Mouse (Mus musculus) right cerebral cortex, postnatal 10 days (tissue): ENCODE measurements around the gene Aldoc.

Experiments
- DNase-seq, 2 experiments: peaks; one replicate each; pipeline ENCODE4 v3.0.0; 2021; ENCODE audit warnings: low spot score in 2 of 2

Gene Aldoc

DNA sequence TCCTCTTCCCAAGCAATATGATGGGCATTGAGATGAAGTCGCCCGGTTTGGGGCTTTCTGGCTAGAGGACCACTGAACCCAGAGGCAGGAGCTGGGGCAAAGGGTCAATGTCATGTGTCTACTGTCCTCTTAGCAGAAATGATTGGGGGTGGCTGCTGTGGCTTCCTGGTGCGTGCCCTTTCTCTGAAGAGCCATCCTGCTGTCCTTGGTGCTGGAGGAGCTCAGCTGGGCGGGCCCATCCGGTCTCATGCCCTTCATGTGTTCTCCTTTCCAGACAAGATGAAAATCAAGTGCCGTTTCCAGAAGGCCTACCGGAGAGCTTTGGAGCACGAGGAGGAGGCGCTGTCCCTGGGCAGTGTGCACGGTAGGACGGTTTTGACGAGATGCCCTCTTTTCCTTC lies 9.9 kb downstream of the Aldoc start:
- no peak for DNase-seq

DNA sequence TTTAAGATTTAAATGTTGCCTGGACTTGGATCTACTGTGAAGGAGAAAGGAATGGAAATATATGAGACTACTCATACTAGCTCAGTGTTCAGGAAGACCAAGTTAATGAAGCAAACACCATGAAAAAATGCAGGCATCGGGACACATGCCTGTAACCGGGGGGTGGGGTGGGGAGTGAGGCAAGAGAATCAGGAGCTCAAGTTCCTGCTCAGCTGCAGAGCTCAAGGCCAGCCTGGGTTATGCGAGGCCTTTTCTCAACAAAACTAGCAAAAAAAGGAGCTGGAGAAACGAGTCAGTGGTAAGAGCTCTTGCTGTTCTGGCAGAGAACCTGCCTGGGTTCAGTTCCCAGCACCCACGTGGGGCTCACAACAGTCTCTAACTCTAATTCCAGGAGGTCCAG lies 11.2 kb downstream of the Aldoc start:
- no peak for DNase-seq

DNA sequence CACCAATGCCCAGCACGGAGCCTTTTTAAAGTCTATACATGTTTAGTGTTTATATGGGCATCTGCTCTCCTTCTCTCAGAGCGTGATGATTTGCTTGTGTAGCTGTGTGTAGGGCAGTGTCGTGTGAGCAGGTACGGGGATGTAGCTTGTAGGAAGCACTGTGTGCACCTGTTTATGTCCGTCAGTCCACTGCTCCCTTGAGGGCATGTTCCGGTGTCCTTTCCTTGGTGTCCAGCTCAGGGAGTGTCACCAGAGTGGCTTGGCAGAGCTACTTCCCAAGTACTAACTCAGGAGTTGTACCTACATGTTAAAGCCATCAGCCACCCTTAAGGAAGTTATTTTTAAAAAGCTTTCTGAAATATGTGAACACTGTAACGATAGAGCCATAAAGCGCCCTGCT lies 14.3 kb downstream of the Aldoc start:
- no peak for DNase-seq

DNA sequence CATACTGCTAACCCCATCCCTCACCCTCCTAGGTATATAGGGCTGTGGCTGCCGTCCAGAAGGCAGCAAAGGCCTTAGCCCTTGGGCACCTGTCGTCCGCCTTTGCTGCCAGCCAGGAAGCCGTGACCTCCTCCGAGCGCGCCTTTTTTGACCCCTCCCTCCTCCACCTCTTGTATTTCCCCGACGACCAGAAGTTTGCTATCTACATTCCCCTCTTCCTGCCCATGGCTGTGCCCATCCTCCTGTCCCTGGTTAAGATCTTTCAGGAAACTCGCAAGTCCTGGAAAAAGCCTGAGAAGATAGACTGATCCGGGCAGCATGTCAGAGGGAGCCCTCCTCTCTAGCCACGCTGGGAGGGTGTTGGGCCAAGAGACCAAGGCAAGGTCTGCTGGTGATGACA lies 18.9 kb downstream of the Aldoc start:
- DNase-seq = no peak

DNA sequence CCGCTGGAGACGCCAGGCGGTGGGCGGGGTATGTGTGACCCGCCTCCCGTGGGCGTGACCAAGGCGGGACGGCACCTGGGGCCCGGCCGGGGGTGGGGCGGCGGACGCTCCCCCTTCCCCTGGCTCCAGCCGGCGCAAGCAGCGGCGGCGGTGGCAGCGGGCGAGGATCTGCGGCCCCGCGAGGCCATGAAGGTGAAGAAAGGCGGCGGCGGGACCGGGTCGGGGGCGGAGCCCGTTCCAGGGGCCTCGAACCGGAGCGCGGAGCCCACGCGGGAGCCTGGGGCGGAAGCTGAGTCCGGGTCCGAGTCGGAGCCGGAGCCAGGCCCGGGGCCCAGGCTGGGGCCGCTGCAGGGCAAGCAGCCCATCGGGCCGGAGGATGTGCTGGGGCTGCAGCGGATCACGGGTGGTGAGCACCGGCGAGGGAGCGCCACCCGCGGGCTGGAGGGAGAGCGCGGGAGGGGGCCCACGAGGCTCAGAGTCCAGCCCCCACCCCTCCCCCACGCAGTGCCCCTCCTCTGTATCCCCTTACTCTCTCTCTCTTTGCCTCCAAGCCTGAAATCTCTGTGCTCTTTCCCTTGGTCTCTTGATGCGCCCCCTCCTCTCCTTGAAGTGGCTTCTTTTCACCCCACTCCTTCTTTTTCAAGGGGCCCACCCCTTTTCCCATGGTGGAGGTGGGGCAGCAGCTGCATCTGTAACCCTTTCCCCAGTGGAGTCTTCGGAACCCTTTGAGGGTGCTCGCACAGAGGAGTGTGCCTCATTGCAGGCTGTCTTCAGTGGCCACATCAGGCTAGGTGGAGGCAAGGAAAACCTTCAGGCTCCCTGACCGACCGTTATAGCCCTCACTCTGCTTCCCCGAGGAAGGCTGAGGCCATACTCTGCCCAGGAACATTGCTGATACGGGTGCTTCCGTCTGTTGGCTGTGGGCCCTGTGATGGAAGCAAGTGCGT lies 20.9 kb downstream of the Aldoc start, which contains the start of gene Unc119:
Unc119 (plus strand) TSS at position 102 of the 947 bp plus-strand sequence.
- peak; percentile 82 to 83 for DNase-seq

DNA sequence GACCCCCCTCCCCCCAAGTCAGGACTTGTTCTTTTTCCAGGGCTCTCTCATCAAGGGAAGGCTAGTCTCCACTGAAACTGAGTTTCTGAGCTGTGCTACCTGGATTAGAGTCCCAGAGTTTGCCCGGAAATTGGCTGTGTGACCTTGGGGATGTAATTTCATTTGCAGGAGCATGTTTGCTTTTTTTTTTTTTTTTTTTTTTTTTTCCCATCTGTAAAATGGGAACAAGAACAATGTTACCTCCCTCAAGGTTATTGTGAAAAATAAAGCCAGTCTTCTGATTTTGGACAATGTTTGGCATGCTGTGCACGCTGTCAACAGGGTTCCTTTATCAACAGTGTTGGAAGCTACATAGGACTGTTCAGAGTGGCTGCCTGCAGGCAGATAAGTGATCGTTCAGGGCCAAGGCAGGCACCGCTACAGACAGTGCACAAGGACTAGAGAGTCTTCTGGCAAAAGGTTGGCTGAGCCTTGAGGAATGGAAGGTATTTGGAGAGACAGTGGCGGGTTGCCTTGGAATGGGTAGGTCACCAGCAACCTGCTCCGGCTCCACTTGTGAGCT lies 21.6 kb downstream of the Aldoc start:
- DNase-seq = no peak

DNA sequence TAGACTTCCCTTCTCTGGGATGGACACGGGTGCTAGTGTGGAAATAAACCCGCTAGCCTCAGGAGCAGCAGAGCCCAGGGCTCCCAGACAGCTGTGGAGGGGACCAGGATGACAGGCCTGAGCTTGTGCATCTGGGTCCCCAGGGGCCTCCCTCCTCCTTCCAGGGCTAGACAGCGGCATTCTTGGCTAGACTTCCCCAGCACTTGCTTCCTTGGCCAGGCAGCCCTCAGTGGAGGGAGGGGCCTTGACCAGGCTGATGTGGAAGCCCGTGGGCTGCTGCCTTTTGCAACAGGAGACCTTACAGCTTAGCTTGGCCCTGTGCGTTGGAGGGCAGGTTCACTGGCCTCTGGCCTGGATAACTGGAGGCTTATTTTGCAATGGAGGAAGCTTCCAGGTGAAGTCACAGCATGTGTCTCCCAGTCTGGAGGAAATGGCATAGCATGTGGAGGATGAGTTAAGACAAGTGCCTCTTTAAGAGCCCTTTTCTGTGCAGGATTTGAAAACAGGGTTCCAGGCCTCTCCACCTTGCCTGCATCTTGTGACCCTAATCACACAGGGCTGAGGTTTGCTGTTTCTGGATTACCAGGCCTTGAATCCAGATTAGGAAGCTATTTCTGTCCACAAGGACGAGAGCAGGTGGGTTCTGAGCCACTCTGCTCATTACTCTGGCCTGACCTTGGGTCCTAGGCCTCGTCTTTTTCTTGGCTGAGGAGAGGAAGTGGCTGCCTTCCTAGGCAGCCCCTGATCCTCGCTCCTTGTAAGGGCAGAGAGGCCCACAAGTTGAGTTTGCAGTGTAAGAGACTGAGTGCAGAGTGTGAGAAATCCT lies 22.3 kb downstream of the Aldoc start:
- DNase-seq = no peak

DNA sequence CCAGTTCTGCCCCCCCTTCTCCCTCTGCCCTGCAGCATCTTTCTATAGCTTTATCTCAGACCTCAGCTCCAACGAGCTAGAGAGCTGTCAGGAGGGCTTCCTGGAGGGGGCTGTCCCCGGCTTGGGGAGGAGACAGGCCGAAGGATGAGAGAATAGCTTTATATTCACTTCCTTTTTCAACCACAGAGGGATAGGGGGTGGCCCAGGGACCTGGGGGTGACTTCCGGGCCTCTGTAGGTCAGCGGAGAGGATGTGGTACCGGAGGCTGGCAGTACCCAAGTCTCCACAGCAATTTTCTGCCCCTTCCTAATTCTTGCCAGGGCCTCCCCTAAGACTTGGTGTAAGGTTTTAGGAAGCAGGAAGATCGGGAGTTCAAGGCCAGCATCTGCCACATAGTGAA lies 23.0 kb downstream of the Aldoc start:
- DNase-seq = no peak

DNA sequence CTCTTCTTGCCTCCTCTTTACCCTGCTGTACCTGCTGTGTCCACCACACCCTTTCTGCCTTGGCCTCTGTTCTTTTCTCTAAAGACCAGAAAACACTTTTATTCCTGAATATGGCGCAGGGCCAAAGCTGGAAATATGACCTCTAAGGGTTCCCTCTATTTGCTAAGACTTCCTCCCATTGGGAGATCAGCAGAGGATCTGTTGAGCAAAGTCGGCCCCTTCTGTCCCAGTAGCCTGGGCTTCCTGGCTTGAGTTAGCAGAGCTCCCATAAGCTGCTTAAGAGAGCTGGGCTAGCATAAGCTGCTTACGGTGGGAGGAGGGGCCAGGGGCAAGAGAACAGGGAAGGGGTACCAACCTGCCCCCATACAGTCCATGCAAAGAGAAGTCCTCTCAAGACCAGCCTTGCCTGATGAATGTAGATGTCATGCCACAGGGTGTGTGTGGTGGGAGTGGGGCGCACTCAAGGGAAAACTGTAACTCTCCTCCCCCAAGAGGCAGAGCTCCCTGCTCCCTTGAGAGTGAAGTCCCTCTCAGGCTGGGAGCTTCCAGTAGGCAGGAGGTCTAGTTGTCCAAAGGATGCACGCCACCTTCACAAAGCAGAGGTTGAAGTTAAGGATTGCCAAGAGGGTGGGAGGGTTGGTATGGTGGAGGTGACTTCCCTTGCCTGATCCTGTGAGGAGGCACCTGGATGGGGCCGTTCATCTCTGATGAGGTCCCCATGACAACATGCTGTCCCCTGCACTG lies 23.7 kb downstream of the Aldoc start:
- no peak for DNase-seq

DNA sequence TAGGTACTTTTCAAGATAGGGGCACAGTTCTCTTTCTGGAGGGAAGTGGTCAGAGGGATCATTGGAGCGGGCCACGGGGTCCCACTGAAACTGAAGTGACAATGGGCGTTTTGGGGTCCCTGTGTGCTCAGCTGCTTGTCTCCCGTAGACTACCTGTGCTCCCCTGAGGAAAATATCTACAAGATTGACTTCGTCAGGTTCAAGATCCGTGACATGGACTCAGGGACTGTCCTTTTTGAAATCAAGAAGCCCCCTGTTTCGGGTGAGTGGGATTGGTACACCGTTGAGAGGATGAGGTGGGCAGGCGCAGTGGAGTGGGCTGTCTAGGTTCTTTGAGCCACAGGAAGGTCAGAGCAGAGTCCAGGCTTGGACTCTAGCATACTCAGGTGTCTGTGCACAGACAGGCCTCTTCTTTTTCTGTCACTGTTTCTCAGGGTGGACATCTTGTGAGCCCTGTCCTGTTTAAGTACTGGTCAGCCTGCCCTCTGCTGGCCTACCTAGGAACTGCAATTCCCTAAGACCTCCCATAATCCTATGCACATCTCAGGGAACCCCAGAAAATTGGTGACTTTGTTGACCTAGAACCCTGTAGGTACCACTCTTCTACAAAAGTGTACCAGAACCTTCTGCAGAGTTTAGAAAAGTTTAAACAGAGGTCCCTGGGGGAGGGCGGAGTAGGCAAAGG lies 24.4 kb downstream of the Aldoc start:
- peak in 1 of 2 experiments; percentile 74 for DNase-seq

DNA sequence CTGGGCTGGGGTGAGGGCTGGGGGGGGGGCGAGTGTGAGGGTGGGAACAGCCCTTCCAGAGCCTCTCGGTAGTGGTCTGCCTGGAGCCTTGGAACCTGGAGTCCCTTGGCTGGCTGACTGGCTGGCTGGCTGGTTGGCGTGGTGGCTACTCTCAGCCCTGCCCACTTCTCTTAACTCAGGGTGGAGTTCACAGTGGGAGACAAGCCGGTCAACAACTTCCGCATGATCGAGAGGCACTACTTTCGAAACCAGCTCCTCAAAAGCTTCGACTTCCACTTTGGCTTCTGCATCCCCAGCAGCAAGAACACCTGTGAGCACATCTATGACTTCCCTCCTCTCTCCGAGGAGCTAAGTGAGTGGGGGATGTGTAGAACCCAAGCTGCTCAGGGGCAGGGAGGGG lies 25.1 kb downstream of the Aldoc start:
- DNase-seq = no peak

DNA sequence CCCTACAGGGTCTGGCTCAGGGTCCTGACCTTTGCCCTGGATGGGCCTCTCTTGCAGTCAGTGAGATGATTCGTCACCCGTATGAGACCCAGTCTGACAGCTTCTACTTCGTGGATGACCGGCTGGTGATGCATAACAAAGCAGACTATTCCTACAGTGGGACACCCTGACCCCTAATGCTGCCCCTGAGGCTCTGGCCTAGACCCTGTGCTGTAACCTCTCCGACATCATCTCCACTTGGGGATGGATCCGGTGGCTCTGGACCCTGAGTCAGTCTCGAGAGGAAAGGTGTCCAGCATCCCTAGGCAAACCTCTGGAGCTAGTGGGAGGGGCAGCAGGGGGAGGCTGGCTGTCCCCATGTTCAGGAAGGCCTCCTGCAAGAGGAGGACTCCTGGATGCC lies 25.7 kb downstream of the Aldoc start:
- DNase-seq = no peak

DNA sequence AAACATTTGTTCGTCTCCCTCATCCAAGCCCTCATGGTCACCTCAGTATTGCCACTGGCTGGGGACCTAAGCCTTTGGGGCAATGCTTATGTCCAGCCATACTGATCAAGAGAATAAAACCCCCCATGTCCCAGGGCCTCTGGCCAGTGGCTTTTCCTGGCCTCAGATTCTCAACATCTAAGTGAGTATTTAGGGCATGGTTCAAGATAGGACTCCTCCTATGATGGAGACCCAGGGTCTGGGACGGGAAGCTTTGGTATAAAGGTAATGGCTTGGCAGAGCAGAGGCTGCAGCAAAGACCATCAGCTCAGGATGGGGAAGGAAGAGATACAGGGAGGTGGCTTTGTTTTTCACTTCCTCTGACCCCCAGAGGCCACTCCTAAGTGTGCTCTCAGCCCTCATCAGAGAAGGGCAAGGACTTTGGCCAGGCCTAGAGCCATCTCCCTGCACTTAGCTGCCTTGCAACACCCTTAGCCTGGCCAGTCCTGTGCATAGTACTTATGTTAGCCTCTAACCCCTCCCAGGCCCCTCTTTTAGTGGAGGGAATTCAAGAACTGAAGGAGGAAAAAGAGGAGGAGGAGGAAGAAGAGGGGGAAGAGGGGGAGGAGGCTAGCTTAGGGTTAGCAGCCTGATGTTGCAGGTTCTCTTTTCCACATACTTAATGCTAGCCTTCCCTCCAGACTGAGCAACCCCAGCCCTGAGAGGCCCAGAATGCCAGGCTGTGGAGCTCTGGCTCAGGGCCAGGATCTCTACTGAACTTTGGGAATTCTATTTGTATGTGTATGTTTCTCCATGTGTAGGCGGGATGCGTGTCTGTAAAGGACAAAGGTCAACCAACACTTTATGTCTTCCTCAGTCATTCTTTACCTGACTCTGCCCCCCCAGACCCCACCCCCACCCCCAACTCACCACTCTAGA lies 26.9 kb downstream of the Aldoc start:
- no peak for DNase-seq

DNA sequence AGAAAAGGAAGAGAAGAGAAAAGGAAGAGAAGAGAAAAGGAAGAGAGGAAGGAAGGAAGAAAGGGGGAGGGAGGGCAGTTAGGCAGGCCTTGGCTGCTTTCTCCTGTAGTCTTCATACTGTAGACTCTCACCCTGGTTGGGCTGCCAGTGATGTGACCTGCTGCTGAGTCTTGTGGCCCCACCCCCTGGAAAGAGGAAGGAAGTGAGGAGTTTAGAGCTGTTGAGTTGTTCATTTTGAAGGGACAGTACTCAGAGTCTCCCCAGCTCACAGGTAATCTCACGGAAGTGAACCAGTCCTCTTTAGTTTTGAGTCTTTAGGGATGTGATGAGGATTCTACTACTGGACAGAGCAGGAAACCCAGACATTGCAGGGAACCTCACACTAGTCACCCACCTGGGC lies 30.3 kb downstream of the Aldoc start:
- no peak for DNase-seq

DNA sequence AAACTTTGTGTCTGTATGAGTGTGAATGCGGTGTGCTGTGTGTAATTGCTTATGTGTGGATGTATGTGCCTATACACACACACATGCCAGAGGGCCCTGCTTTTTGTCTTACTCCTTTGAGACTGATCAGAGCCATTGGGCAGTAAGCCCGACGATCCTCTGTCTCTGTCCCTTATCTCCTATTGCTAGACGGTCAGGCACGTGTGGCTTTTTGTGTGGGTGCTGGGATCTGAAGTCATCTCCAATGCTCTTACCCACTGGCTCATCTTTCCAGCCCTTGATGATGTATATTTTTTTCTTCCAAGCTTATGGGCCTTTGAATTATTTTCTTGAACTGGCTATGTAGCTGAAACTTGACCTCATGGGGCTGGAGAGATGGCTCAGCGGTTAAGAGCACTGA lies 32.1 kb downstream of the Aldoc start:
- DNase-seq = no peak

DNA sequence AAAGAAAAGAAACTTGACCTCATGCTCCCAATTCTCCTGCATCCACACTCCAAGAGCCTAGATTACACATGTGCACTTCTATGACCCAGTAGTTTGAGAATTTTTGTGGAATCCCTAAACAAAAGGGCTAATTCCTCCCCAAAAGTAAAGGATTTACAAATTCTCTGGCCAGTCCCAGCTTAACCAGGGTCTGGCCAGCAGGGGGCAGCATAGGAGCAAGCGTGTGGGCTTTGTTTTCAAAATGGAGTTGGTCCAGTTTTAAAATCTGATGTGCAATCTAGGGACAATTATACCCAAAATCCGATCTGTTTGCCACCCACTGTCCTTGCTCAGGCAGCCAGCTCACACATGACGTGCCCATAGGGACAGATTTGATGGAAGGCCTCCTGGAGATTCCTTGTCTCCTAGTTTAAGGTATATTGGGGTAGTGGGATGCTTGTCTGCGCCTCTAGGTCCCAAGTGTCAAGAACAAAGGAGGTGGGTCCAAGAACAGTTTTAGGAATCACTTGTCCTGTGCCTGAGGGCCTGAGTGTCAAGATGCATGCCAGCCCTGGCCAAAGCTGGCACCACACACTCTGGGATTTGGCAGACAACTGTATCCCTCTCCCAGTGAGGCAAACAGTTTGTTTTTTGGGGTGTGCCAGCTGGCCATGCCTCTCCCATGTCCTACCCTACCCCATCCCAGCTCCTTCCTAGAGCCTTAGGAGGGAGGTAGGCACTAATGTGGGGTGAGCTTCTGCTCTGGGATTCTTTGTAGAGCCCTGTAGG lies 32.9 kb downstream of the Aldoc start:
- DNase-seq = peak in 1 of 2 experiments; percentile 75

DNA sequence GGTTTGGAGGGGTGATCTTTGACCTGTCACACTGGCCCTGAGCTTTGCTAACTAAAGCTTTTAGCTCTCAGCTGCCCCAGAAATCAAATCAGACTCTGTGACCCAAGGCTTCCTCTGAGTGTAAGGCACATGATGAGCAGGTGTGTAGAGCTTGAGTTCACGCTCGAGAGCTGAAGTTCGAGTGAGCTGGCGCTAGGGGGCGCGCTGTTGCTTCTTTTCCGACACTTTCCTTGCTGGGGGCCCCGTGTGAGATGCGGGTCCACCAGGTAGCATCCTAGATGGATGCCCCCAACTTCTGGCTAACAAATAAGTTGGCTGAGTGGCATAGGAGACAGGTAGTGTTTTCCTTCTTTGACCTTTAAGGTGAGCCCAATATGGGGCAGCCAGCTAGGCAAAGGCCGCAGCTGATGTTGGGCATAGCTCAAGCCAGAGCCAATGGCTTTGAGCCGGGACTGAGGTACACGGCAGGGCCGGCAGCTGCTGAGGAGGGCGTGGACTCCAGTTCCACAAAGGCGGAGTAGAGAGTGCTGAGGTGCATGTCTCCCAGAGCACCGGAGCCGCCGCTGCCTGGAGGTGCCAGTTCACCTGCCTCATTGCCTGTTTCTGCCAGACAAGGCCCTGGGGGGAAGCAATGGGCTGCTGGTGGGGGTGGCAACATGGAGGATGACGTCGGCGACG lies 35.7 kb downstream of the Aldoc start:
- no peak for DNase-seq

DNA sequence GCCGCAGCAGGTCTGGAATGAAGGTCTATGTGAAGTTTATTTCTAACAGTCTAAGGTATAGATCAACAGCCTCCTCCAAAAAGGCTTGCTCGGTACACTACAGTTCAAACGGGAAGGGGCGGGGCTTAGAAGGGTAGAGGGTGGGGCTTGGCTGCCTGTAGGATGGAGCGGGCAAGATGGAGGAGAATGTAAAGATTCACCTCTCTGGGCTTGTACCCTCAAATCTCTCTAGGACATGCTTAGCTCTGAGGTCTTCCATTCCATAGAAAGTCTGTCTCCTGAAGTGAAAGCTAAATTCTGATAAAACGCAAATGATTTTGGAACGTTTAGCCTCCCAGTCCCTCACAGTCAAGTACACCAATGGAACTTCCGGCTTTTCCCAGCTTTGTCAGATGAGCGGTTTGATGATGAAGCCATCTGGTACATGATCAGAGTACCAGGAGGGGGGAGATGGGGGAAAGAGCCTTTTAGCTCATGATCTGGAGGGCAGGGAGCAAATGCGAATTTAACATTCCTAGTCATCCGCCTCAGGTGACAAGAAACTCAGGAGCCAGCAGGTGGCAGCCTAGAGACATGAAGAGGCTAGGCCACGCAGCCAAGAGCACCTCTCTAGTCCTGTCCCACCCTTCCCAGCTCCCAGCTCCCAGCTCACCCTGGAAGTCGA lies 37.5 kb downstream of the Aldoc start:
- peak; percentile 75 to 86 for DNase-seq
